Mouse (Mus musculus) cerebral cortex, adult 2 months (tissue): ENCODE results near the gene Elac2.

Source experiments
- WGBS: fragments of 180-500 bp; shearing (Covaris S2); methylation state at CpG from one replicate; pipeline ENCODE4 v1.1.7; 2018; 5-methylcytosine and 5-hydroxymethylcytosine counted together

Gene Elac2

GRCm38 (mm10) chr11:64978720-64979488, at the start of gene Elac2:
Elac2 (plus strand) TSS chr11:64979038.
- WGBS: under 1% methylated on average over 65 of the region's 65 CpGs

DNA sequence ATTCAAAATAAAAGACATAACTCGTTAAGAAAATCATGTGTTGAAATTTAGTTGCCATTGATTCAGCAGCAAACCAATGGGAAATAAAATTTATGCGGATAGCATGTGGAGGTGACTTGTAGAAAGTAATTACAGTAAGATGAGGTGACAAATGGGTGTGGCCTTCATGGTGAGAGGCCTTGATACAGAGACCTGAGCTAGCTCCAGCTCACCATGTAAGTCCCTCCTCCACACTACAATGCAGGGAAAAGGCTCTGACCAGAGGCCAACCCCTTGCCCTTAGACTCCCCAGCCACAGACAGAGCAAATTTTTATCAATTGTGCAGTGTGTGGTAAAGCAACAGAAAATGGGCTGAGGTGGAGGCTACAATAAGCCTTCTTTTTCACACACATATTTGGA, 49.7 kb upstream of the Elac2 start:
- 94% methylated on average over 2 of the region's 2 CpGs for WGBS

DNA sequence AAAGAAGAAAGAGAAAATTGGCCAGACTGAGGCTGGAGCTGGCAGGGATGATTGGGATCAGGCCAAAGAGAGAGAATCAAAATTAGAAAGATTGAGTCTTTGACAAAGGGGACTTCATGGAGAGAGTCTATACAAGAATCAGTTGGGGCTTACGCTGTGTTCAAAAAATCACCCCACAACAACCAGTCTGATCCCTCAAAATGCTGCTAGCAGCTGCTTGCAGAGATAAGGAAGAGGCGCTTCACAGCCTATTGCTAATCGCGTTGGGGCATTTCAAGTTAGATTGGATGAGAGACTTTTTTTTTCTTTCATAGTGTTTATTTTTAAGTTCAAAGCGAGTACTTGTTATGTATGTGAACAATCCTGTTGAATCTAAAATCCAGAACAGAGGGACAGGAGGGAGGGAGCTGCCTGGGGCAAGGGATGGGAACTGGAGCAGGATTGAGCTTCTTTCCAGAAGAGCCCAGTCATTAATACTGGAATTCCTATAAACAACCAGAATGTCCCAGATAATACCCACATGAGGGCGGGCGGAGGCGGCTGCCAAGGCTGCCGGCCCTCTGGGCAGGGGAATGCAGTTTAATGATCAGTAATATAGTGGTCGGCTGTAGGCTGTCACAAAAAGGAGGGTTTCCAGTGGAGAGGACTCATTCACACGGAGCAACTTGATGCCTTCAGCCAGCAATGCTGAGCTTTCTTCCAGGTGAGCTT, 47.6 kb upstream of the Elac2 start:
- WGBS: 38% methylated on average over 11 of the region's 11 CpGs

- 93% methylated on average over 2 of the region's 2 CpGs for WGBS
Observed at GRCm38 (mm10) chr11:64937226-64937625, 41.6 kb upstream of the Elac2 start.

DNA sequence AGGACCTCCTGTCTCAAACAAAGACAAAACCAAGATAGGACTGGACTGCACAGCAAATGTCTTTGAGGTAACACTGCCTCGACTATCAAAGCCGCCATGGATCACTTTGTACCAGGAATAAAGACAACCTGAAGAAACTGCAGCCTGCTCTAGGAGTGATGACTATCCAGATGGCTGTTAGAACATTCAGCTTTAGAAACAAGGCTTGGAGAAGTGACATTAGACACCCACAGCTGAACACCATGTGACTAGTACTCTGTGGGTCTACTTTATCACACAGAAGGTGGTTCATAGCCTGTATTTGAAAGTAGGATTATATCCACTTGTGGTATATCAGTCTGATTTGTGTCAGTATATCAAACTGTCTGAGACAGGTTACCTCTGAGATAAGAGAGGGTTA, 37.6 kb upstream of the Elac2 start:
- 69% methylated on average over 2 of the region's 2 CpGs for WGBS

DNA sequence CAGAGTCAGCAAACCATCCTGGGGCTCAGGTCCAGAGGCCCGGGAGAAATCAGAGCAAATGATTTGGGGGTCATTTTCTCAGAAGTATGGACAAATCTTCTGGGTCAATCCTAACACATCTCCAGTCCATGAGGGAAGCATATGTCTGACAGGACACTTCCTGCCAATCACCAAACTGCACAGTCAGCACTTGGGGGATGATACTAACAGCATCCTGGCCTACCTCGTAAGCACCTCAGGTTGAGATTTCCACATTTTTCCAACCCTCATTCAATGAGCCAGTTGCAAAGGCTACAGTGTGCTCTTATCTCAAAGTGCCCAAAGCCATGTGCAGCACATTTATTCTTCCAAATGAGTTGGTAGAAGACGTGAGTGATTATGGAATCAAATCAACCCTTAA, 29.1 kb upstream of the Elac2 start:
- 88% methylated on average over 3 of the region's 3 CpGs for WGBS

- WGBS: 8% methylated on average over 16 of the region's 16 CpGs
Observed at GRCm38 (mm10) chr11:64956962-64957729, 21.7 kb upstream of the Elac2 start.

DNA sequence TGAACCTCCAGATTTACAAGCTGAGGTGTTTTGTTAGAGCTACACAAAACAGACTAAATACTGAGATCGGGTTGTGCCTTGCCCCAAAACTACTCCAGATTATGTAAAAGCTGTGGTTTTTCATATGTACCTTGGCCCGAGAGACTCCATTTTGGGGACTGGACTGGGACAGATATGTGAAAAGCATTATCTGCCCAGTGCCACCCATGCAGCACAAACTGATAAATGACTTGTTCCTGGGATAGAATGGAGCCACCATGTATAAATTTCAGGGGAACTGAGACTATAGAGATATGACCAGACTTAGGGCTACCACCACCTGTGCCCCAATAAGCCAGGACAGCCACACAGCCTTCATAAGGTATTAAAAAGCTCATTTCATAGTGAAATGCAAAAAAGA, 16.2 kb upstream of the Elac2 start:
- 95% methylated on average over 2 of the region's 2 CpGs for WGBS

- 4% methylated on average over 3 of the region's 3 CpGs for WGBS
Observed at GRCm38 (mm10) chr11:64968507-64968906, 10.3 kb upstream of the Elac2 start.

DNA sequence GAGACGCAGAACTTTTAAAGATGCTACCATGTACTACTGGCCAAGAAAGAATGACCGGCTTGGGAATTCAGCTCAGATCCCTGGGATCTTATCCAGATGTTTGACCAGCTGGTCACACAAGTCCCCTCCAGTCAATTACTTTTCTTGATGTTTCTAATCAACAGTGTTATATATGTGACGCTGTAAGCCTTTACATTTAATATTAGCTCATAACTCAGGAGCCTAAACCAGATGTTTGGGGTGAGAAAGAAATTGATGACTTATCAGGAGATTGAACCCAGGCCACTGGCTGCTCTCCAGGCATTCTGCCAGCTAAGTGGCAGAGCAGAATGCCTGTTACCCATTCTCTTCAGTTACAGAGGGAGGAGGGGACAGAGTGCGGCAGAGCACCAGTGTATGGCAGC, 9.9 kb upstream of the Elac2 start:
- WGBS: 52% methylated on average over 4 of the region's 4 CpGs

DNA sequence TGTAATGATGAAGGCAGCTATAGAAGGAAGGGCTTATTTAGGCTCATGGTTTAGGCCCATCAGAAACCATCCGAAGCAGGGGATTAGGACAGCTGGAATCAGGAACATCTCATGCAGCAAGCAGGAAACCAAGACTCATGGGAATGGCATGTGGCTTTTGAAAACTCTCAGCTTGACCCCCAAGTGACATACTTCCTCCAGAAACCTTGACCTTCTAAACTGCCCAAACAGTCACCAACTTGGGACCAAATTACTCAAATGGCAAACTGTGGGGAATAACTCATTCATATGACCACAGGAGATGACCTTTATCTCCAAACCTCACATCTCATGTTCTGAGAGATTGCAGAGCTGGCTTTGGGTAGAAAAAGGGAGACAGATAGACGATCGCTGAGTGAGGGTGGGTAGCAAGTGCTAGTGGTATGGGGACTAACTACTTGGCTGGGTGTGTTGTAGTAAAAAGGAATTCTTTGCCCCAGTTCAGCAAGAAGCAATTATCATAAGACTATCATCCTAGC, 7.3 kb upstream of the Elac2 start:
- WGBS: 75% methylated on average over 3 of the region's 3 CpGs

GRCm38 (mm10) chr11:64972418-64972817, 6.4 kb upstream of the Elac2 start:
- WGBS: 78% methylated on average over 2 of the region's 2 CpGs

DNA sequence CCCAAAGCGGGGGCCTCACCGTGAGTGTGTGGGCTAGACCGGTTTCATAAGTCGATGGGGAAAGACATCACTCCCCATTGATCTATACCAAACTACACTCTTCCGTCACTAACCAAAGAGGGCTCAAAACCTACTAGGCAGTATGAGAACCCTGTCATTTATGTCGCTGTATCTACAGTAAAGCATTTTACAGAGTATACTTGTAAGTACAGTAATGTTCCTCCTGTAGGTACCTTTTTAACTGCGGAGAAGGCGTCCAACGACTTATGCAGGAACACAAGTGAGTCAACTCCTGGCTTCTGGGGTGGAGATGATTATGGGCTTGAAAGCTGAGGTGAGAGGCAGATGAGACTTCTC, 629 bp downstream of the Elac2 start:
- WGBS: 5% methylated on average over 9 of the region's 9 CpGs

GRCm38 (mm10) chr11:64988556-64988955, 9.7 kb downstream of the Elac2 start:
- 83% methylated on average over 2 of the region's 2 CpGs for WGBS

DNA sequence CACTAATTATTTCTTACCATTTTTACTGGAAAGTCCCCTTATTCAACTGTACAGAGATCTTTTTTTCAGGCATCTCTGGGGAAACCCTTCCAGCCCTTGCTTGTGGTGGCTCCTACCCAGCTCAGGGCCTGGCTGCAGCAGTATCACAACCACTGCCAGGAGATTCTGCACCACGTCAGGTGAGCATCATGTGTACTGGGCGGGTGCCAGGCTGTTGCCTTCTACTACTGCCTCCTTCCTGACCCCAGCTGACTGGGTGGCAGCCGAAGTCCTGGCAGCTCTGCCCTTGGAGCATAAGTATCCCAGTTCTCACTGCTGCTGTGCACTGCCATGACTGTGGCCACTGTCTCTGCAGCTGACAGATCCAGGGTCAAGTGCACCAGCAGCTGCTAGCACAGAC, 19.6 kb downstream of the Elac2 start:
- WGBS: 68% methylated on average over 3 of the region's 3 CpGs

- 44% methylated on average over 5 of the region's 5 CpGs for WGBS
Observed at GRCm38 (mm10) chr11:64999685-65000084, 20.8 kb downstream of the Elac2 start.

GRCm38 (mm10) chr11:65001729-65002128, 22.9 kb downstream of the Elac2 start:
- WGBS: 66% methylated on average over 14 of the region's 14 CpGs

- 84% methylated on average over 5 of the region's 5 CpGs for WGBS
Observed at GRCm38 (mm10) chr11:65003611-65004010, 24.8 kb downstream of the Elac2 start.

DNA sequence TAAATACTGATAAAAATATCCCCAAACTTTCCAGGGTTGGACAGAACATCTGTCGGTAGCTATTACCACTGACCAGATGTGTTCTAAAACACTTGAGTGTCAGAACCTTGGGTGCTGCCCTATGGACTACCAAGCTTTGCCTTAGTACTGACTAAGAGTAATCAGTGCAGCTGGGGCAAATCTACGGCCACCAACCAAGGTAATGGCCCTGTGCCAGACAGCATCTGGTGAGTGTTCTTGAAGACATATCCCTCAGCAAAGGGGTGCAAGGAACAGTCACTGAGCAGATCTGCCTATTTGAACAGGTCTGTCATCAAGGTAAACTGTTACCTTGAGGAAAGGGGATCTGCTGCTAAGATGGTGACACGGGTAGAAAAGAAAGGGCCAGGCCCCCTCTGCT, 26.0 kb downstream of the Elac2 start:
- 60% methylated on average over 3 of the region's 3 CpGs for WGBS

DNA sequence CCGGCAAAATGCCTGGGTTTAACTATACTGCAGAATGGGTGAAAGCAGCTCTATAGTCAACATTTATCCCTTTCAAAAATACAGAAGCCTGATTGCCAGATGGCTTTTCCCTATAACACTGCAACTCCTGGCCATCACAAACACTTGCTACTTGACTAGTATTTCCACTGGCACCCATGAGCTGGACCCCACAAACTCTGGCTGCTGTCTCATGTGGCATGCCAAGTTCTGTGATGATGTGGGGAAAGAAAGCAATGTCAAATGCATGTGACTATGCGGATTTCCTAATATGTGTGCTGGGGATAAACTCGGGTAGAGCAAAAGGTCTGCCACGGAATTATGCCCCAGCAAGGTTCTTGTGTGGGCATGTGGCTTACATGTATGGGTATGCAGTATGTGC, 27.2 kb downstream of the Elac2 start:
- 62% methylated on average over 4 of the region's 4 CpGs for WGBS

DNA sequence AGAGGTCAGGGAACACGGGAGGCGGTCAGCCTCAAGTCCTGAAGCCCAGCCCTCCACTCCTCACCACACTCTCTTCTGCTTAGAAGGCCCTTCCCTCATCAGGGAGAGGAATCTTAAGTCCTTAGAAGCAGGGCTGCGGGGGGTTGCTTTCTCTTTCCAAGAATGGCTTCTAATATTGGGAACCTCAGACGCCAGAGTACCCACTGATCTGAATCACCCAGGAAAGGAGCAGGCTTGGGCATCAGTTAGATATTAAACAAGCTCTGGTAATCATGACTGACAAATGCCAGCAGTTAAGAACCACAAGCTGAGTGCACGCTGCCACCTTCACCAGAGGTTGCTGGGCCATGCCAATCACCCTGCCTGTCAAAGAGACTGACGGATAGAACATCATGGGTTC, 35.1 kb downstream of the Elac2 start:
- WGBS: 83% methylated on average over 6 of the region's 6 CpGs

GRCm38 (mm10) chr11:65016754-65017153, 37.9 kb downstream of the Elac2 start:
- 85% methylated on average over 1 of the region's 1 CpGs for WGBS
